21 mouse cellular contexts compared by ENCODE assay signal in genomic region chr14:89634559-89635124, GRCm38 (mm10).
DNase-seq lines count a peak whose midpoint lies in the region; ATAC-seq lines count a peak whose summit lies in the region.
"Had no signal": no experiment of that assay in that cellular context is flagged by ENCODE, and none has a peak within 500 bp of the region (broad histone marks: within the 10 kb centered on the region; RNA-seq: fewer than 3 reads in every experiment).

No protein-coding gene starts in this region.

- no peak overlapping the region for H3K4me3 ChIP-seq in forebrain, embryonic 14.5 days (ENCODE audit: low read depth, low read length)
- H3K4me3 ChIP-seq in forebrain, embryonic 15.5 days, result no peak overlapping the region
- no peak overlapping the region for H3K4me3 ChIP-seq in midbrain, embryonic 12.5 days
- no peak overlapping the region for H3K4me3 ChIP-seq in midbrain, embryonic 14.5 days (replicated peaks; ENCODE audit: low read depth, low read length)
- no peak overlapping the region for H3K4me3 ChIP-seq in stomach, embryonic 14.5 days (ENCODE audit: low read depth, low read length)
- H3K4me3 ChIP-seq: embryonic facial prominence, embryonic 13.5 days; erythroblast, embryonic 14.5 days; forebrain, embryonic 10.5 days; heart, embryonic 15.5 days; hindbrain, embryonic 13.5 days; intestine, embryonic 15.5 days had no signal

- peak; percentile 13 for DNase-seq in forebrain, embryonic 14.5 days (ENCODE audit: low spot score)
- DNase-seq in midbrain, embryonic 14.5 days, result no peak
- DNase-seq in spleen, postnatal 4 days (ENCODE audit: low spot score in 2 of 2), result no peak
- DNase-seq: adrenal gland, adult 2 months; adrenal gland, postnatal 25 days; cerebellum, adult 2 months; cerebellum, postnatal 10 days; gastrocnemius, postnatal 36 days; heart, adult 11 months; heart, postnatal 14 days had no signal

- no peaks in the 10 kb centered on the region for H3K27me3 ChIP-seq in forebrain, embryonic 14.5 days (replicated peaks; ENCODE audit: control insufficient read depth, insufficient read depth, low read length)
- no peaks in the 10 kb centered on the region for H3K27me3 ChIP-seq in forebrain, embryonic 15.5 days
- no peaks in the 10 kb centered on the region for H3K27me3 ChIP-seq in midbrain, embryonic 12.5 days
- H3K27me3 ChIP-seq in midbrain, embryonic 14.5 days (ENCODE audit: control insufficient read depth, insufficient read depth, low read length), result no peaks in the 10 kb centered on the region
- H3K27me3 ChIP-seq in stomach, embryonic 14.5 days (ENCODE audit: control insufficient read depth, insufficient read depth, low read length), result no peaks in the 10 kb centered on the region
- H3K27me3 ChIP-seq: embryonic facial prominence, embryonic 13.5 days; heart, embryonic 15.5 days; hindbrain, embryonic 13.5 days; intestine, embryonic 15.5 days had no signal

- no peaks in the 10 kb centered on the region for H3K36me3 ChIP-seq in forebrain, embryonic 14.5 days (ENCODE audit: control insufficient read depth, insufficient read depth, low read length)
- no peaks in the 10 kb centered on the region for H3K36me3 ChIP-seq in forebrain, embryonic 15.5 days
- H3K36me3 ChIP-seq in midbrain, embryonic 12.5 days, result no peaks in the 10 kb centered on the region
- H3K36me3 ChIP-seq in midbrain, embryonic 14.5 days (ENCODE audit: control insufficient read depth, insufficient read depth, low read length), result no peaks in the 10 kb centered on the region
- no peaks in the 10 kb centered on the region for H3K36me3 ChIP-seq in stomach, embryonic 14.5 days (ENCODE audit: control insufficient read depth, insufficient read depth, low read length)
- H3K36me3 ChIP-seq: embryonic facial prominence, embryonic 13.5 days; forebrain, embryonic 10.5 days; heart, embryonic 15.5 days; hindbrain, embryonic 13.5 days; intestine, embryonic 15.5 days had no signal

- no peaks in the 10 kb centered on the region for H3K4me1 ChIP-seq in forebrain, embryonic 14.5 days (ENCODE audit: control insufficient read depth, insufficient read depth, low read length)
- 0 out of 2 replicates have a peak, but pooled peaks cover 3% of the 10 kb centered on the region for H3K4me1 ChIP-seq in forebrain, embryonic 15.5 days
- H3K4me1 ChIP-seq in midbrain, embryonic 12.5 days, result no peaks in the 10 kb centered on the region
- H3K4me1 ChIP-seq in midbrain, embryonic 14.5 days (ENCODE audit: control insufficient read depth, insufficient read depth, low read length), result no peaks in the 10 kb centered on the region
- H3K4me1 ChIP-seq in stomach, embryonic 14.5 days (ENCODE audit: control insufficient read depth, insufficient read depth, low read length), result no peaks in the 10 kb centered on the region
- H3K4me1 ChIP-seq: embryonic facial prominence, embryonic 13.5 days; forebrain, embryonic 10.5 days; heart, embryonic 15.5 days; hindbrain, embryonic 13.5 days; intestine, embryonic 15.5 days had no signal

- H3K9ac ChIP-seq in forebrain, embryonic 14.5 days (ENCODE audit: low read length), result no peak overlapping the region
- no peak overlapping the region for H3K9ac ChIP-seq in forebrain, embryonic 15.5 days (replicated peaks)
- H3K9ac ChIP-seq in midbrain, embryonic 12.5 days (replicated peaks), result no peak overlapping the region
- H3K9ac ChIP-seq in midbrain, embryonic 14.5 days (replicated peaks; ENCODE audit: low read length), result no peak overlapping the region
- H3K9ac ChIP-seq in stomach, embryonic 14.5 days (replicated peaks; ENCODE audit: low read depth, low read length), result no peak overlapping the region
- H3K9ac ChIP-seq: embryonic facial prominence, embryonic 13.5 days; heart, embryonic 15.5 days; hindbrain, embryonic 13.5 days; intestine, embryonic 15.5 days had no signal

- no peak overlapping the region for H3K27ac ChIP-seq in forebrain, embryonic 14.5 days (ENCODE audit: low read depth, low read length)
- no peak overlapping the region for H3K27ac ChIP-seq in forebrain, embryonic 15.5 days (replicated peaks)
- H3K27ac ChIP-seq in midbrain, embryonic 12.5 days (replicated peaks), result no peak overlapping the region
- H3K27ac ChIP-seq in midbrain, embryonic 14.5 days (replicated peaks; ENCODE audit: low read depth, low read length), result no peak overlapping the region
- no peak overlapping the region for H3K27ac ChIP-seq in stomach, embryonic 14.5 days (ENCODE audit: low read length)
- H3K27ac ChIP-seq: embryonic facial prominence, embryonic 13.5 days; forebrain, embryonic 10.5 days; heart, embryonic 15.5 days; hindbrain, embryonic 13.5 days; hindbrain, postnatal 0 days; intestine, embryonic 15.5 days had no signal

- 11% methylated on average over 1 of the region's 1 CpGs for WGBS in forebrain, embryonic 14.5 days
- 5% methylated on average over 1 of the region's 1 CpGs for WGBS in forebrain, embryonic 15.5 days
- WGBS in midbrain, embryonic 12.5 days, result 22% methylated on average over 1 of the region's 1 CpGs
- WGBS in midbrain, embryonic 14.5 days, result 15% methylated on average over 1 of the region's 1 CpGs
- 21% methylated on average over 1 of the region's 1 CpGs for WGBS in stomach, embryonic 14.5 days

- H3K4me2 ChIP-seq in forebrain, embryonic 14.5 days (ENCODE audit: low read length), result no peak overlapping the region
- no peak overlapping the region for H3K4me2 ChIP-seq in forebrain, embryonic 15.5 days (replicated peaks)
- H3K4me2 ChIP-seq in midbrain, embryonic 12.5 days (replicated peaks), result no peak overlapping the region
- no peak overlapping the region for H3K4me2 ChIP-seq in midbrain, embryonic 14.5 days (ENCODE audit: low read length)
- H3K4me2 ChIP-seq in stomach, embryonic 14.5 days (replicated peaks; ENCODE audit: low read depth, low read length), result no peak overlapping the region
- H3K4me2 ChIP-seq: embryonic facial prominence, embryonic 13.5 days; heart, embryonic 15.5 days; hindbrain, embryonic 13.5 days; intestine, embryonic 15.5 days had no signal

- H3K9me3 ChIP-seq in forebrain, embryonic 14.5 days (replicated peaks; ENCODE audit: control insufficient read depth, low read length), result no peaks in the 10 kb centered on the region
- H3K9me3 ChIP-seq in forebrain, embryonic 15.5 days, result no peaks in the 10 kb centered on the region
- H3K9me3 ChIP-seq in midbrain, embryonic 12.5 days, result no peaks in the 10 kb centered on the region
- H3K9me3 ChIP-seq in midbrain, embryonic 14.5 days (ENCODE audit: control insufficient read depth, low read length), result no peaks in the 10 kb centered on the region
- H3K9me3 ChIP-seq in stomach, embryonic 14.5 days (ENCODE audit: control insufficient read depth, low read depth, low read length), result no peaks in the 10 kb centered on the region
- H3K9me3 ChIP-seq: embryonic facial prominence, embryonic 13.5 days; forebrain, embryonic 10.5 days; heart, embryonic 15.5 days; hindbrain, embryonic 13.5 days; intestine, embryonic 15.5 days had no signal

- no peak for ATAC-seq in forebrain, embryonic 14.5 days
- ATAC-seq in forebrain, embryonic 15.5 days (replicated peaks), result no peak
- ATAC-seq in midbrain, embryonic 12.5 days (ENCODE audit: low FRiP score, low read depth), result peak; percentile 47; the same call in 1 of the 2 replicates
- no peak for ATAC-seq in midbrain, embryonic 14.5 days (ENCODE audit: low FRiP score, low TSS enrichment)
- peak; percentile 86 for ATAC-seq in stomach, embryonic 14.5 days (ENCODE audit: insufficient number of reproducible peaks, insufficient read depth, low FRiP score, low read depth)
- no peak for ATAC-seq in erythroblast, adult 5-6 weeks (replicated peaks; ENCODE audit: low FRiP score, poor library complexity, severe bottlenecking)
- ATAC-seq: hindbrain, postnatal 0 days; intestine, embryonic 15.5 days had no signal

Comparison
In these comparisons a context has a peak if more than half of its experiments do, and no peak if none do; other contexts are left out.
1. ATAC-seq: peak in midbrain, embryonic 12.5 days (single experiment) and stomach, embryonic 14.5 days (single experiment); none in forebrain, embryonic 14.5 days (single experiment), forebrain, embryonic 15.5 days (single experiment), midbrain, embryonic 14.5 days (single experiment) and erythroblast, adult 5-6 weeks (single experiment).